Mouse (Mus musculus): ENCODE data around the gene Pon1. TPM values are rescaled to one million over a fixed set of nuclear protein-coding genes. Genes with fewer than 3 reads are reported as not detected.

Pon1 gene
- not detected in 2 replicates for polyA plus RNA-seq (2012)

DNA sequence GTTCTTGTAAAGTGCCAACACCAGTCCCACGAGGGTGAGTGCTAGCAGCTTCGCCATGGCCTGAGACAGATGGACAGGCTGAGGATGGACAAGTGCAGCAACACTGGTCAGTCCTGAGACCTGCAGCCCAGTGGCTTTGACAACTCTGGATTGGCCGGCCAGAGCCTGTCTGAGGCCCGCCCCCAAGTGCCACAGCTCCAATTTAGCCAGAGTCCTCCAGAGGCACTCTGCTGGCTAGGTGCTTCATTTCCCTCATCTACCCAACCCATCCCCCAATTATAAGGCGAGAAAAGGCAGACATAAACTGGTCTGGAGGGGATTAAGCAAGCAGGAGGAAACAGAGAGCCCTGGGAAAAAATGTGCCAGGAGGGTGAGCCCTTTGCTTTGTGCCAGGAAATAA, at the start of gene Pon1:
Pon1 (minus strand) TSS at position 254 of the 400 bp plus-strand sequence.
- TF ChIP-seq GATA1 (IDR thresholded peaks at IDR 0.05; ENCODE audit: low read length) = no peak

- TF ChIP-seq GATA1 (IDR thresholded peaks at IDR 0.05; ENCODE audit: low read length) = no peak
Measured at GRCm38 (mm10) chr6:5238799-5239198, 45.1 kb upstream of the Pon1 start.

- no peak for TF ChIP-seq GATA1 (IDR thresholded peaks at IDR 0.05; ENCODE audit: low read length)
Measured at GRCm38 (mm10) chr6:5237510-5237909, 43.8 kb upstream of the Pon1 start.

- peak; percentile 29 for TF ChIP-seq GATA1 (IDR thresholded peaks at IDR 0.05; ENCODE audit: low read length)
Measured at GRCm38 (mm10) chr6:5236843-5237371, 43.2 kb upstream of the Pon1 start.

DNA sequence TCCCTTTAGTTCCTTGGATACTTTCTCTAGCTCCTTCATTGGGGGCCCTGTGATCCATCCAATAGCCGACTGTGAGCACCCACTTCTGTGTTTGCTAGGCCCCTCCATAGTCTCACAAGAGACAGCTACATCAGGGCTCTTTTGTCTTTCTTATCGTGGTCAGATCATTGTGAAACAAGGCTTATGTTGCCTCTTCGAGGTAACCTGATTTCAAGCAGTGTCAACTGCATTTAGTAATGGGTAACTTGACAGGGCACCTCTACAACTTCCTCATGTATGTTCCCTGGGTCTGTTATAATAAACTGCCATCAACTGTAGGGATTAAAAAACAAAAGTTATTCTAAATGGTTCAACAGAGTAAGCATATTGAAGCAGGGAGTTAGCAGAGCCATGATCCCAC, 40.8 kb upstream of the Pon1 start:
- TF ChIP-seq GATA1 (IDR thresholded peaks at IDR 0.05; ENCODE audit: low read length) = no peak

DNA sequence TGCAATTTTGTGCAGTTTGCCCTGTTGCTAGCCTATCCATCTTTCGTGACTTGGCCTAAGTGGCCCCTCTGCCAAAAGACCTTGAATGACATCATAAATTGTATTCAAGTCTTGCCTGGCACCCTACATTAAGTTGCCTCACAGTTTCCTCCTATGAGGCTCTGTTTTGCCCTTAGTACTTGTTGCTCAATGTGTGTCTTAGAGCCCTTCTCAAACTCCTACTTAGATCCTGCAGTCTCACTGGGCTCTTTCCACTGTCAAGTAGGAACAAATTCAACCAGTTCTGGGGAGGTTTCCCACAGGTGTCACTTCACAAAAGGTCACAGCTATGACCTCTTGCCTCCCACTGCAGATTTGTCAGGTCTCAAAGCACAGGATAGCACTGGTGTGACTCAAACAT, 40.1 kb upstream of the Pon1 start:
- no peak for TF ChIP-seq GATA1 (IDR thresholded peaks at IDR 0.05; ENCODE audit: low read length)

DNA sequence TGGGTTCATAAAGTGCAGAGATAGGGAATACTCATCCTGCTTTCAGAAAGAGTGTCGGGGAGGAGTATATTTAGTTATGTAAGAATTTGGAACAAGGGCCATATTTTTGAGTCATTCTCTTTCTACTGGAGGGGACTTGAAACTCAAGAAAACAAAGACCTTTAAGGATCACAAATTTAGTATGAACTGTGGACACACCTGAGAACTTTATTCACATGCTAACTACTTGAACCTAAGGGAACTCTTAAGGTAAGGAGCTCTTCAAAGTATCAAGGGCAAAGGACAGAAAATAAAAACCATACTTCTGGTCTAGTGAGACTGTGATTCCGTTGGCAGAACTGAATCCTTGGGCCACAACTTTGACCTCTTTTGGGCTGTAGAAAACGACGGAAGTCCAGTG, 38.3 kb upstream of the Pon1 start:
- TF ChIP-seq GATA1 (IDR thresholded peaks at IDR 0.05; ENCODE audit: low read length) = no peak

GRCm38 (mm10) chr6:5230261-5230660, 36.5 kb upstream of the Pon1 start:
- no peak for TF ChIP-seq GATA1 (IDR thresholded peaks at IDR 0.05; ENCODE audit: low read length)

- TF ChIP-seq GATA1 (IDR thresholded peaks at IDR 0.05; ENCODE audit: low read length) = no peak
Measured at GRCm38 (mm10) chr6:5222080-5222479, 28.3 kb upstream of the Pon1 start.

GRCm38 (mm10) chr6:5218190-5218589, 24.4 kb upstream of the Pon1 start:
- TF ChIP-seq GATA1 (IDR thresholded peaks at IDR 0.05; ENCODE audit: low read length) = no peak

- no peak for TF ChIP-seq GATA1 (IDR thresholded peaks at IDR 0.05; ENCODE audit: low read length)
Measured at GRCm38 (mm10) chr6:5207817-5208216, 14.1 kb upstream of the Pon1 start.

DNA sequence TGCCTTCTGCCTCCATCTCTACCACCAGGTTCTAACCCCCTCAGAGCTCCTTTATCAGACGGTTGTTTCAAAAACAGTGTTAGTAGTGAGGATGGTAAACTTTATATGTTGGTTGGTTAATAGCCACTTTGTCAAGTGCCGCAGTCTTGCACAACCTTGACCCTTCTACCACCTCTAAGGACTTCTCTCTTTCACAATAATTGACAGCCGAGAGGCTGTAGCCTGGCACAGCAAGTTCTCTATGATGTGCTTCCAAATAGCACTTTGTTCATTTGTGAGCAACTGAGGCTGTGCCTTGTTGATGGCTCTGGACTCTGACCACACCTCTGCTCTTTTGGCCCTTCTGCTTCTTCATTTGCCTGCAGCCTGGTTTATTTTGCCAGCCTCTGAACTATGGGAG, 6.2 kb upstream of the Pon1 start:
- TF ChIP-seq GATA1 (IDR thresholded peaks at IDR 0.05; ENCODE audit: low read length) = no peak

DNA sequence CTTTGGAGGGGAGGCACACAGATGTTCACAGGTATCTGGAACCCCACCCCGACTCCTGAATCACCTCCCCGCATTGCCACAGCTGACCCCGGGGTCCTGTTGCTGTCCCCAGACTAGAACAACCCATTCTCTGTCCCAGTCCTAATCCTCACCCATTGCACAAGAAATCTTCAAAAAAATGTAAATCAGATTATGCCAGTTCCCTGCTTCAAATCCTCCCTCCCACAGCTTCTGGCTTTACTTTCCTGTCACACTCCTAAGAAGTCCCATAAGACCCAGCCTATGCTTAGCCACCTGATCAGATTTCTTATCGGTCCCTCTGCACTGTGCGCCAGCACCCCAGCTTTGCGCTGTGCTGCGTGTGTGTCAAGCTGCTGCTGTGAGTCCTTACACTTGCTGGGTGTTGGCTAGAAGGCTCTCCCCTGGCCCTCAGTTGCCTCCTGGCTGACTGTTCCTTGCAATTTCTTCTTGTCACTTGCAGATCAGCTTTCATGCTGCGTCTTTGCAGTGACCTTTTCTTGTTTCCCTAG, 5.7 kb upstream of the Pon1 start:
- no peak for TF ChIP-seq GATA1 (IDR thresholded peaks at IDR 0.05; ENCODE audit: low read length)

DNA sequence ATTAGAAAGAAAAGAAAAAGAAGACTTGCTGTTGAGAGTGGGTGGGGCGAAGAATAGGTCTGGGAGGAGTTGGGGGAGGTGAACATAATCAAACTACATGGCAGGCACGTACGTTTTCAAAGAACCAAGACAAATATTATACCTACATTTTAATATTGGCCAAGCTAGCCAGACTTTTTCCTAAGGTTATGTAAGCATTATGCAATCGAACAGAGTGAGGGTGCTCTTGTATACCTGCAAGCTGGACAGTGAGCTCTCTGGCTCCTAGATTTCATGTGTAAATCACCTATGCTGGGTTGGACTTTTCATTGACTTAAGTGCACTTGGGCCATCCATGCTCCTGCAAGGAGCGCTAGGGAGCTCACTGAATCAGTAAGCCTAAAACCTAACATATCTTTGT, 4.8 kb upstream of the Pon1 start:
- TF ChIP-seq GATA1 (IDR thresholded peaks at IDR 0.05; ENCODE audit: low read length) = no peak

- no peak for TF ChIP-seq GATA1 (IDR thresholded peaks at IDR 0.05; ENCODE audit: low read length)
Measured at GRCm38 (mm10) chr6:5190761-5191160, 3.0 kb downstream of the Pon1 start.

GRCm38 (mm10) chr6:5189507-5189906, 4.2 kb downstream of the Pon1 start:
- no peak for TF ChIP-seq GATA1 (IDR thresholded peaks at IDR 0.05; ENCODE audit: low read length)

DNA sequence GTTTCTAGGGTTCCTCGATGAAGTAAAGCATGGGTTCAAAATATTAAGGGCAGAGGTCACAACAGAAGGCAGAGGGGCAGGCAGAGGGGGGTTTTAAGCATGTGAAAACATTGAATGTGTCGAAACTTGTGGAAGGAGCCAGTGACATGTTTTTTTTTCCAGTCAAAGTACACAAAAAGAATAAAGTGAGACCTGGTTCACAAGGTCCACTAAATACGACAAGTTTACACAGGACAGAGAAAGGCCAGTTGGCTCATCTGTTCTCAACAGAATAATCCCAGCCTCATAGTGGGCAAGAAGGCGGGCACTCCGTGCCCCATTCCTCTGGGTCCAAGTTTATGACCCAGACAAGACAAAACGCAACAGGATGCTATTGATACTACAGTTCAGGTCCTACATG, 4.8 kb downstream of the Pon1 start:
- no peak for TF ChIP-seq GATA1 (IDR thresholded peaks at IDR 0.05; ENCODE audit: low read length)

GRCm38 (mm10) chr6:5188036-5188435, 5.7 kb downstream of the Pon1 start:
- TF ChIP-seq GATA1 (IDR thresholded peaks at IDR 0.05; ENCODE audit: low read length) = no peak
